Mouse (Mus musculus): ENCODE measurements around the gene Supt7l. TPM values are rescaled to one million over a fixed set of nuclear protein-coding genes. Genes with fewer than 3 reads are reported as not detected.

Gene Supt7l
- polyA plus RNA-seq, 1 experiment from 2014 or later, result 7.3 TPM

GRCm38 (mm10) chr5:31559401-31559800 is 31.8 kb upstream of the Supt7l start:
- Histone ChIP-seq H3K9ac (ENCODE audit: low read depth, low read length) (no peak overlapping the region), H3K4me1 (replicated peaks; ENCODE audit: control insufficient read depth, insufficient read depth, low read length) (no peaks in the 10 kb centered on the region; the same call in 1 of the 2 replicates), H3K4me3 (ENCODE audit: low read depth, low read length) (no peak overlapping the region), H3K9me3 (ENCODE audit: control insufficient read depth) (no peaks in the 10 kb centered on the region), H3K27ac (ENCODE audit: low read depth, low read length) (no peak overlapping the region), H3K36me3 (ENCODE audit: control insufficient read depth, insufficient read depth) (peaks cover 36% of the 10 kb centered on the region), H3K4me2 (replicated peaks; ENCODE audit: low read depth) (no peak overlapping the region), H3K27me3 (replicated peaks; ENCODE audit: control insufficient read depth, insufficient read depth, low read length) (no peaks in the 10 kb centered on the region)
- no peak for TF ChIP-seq CTCF (IDR thresholded peaks at IDR 0.05; ENCODE audit: low read depth)
- WGBS, result 48% methylated on average over 1 of the region's 1 CpGs
- no peak for ATAC-seq

GRCm38 (mm10) chr5:31535228-31535627 is 7.6 kb upstream of the Supt7l start:
- H3K4me1 ChIP-seq (replicated peaks; ENCODE audit: control insufficient read depth, insufficient read depth, low read length), result no peaks in the 10 kb centered on the region
- peak; percentile 16; the same call in 1 of the 2 replicates for TF ChIP-seq CTCF (IDR thresholded peaks at IDR 0.05; ENCODE audit: low read depth)
- no peaks in the 10 kb centered on the region for H3K27me3 ChIP-seq (replicated peaks; ENCODE audit: control insufficient read depth, insufficient read depth, low read length)
- no peak overlapping the region for H3K9ac ChIP-seq (ENCODE audit: low read depth, low read length)
- no peak overlapping the region for H3K4me2 ChIP-seq (replicated peaks; ENCODE audit: low read depth)
- WGBS, result 94% methylated on average over 2 of the region's 2 CpGs
- ATAC-seq, result no peak
- no peak overlapping the region for H3K4me3 ChIP-seq (ENCODE audit: low read depth, low read length)
- H3K9me3 ChIP-seq (ENCODE audit: control insufficient read depth), result no peaks in the 10 kb centered on the region
- H3K36me3 ChIP-seq (ENCODE audit: control insufficient read depth, insufficient read depth), result peaks cover 71% of the 10 kb centered on the region
- H3K27ac ChIP-seq (ENCODE audit: low read depth, low read length), result no peak overlapping the region

- WGBS, result 33% methylated on average over 2 of the region's 2 CpGs
Observed at GRCm38 (mm10) chr5:31528560-31528959, 953 bp upstream of the Supt7l start.

GRCm38 (mm10) chr5:31527117-31527680 is 408 bp downstream of the Supt7l start:
- peak overlapping the region; percentile 75 for H3K9ac ChIP-seq (ENCODE audit: low read depth, low read length)
- WGBS, result 2% methylated on average over 40 of the region's 40 CpGs
- peak; percentile 46 for ATAC-seq
- no peaks in the 10 kb centered on the region for H3K27me3 ChIP-seq (replicated peaks; ENCODE audit: control insufficient read depth, insufficient read depth, low read length)
- TF ChIP-seq CTCF (IDR thresholded peaks at IDR 0.05; ENCODE audit: low read depth), result no peak
- peaks cover 9% of the 10 kb centered on the region; the same call in 1 of the 2 replicates for H3K4me1 ChIP-seq (replicated peaks; ENCODE audit: control insufficient read depth, insufficient read depth, low read length)
- peak overlapping the region; percentile 70; the same call in 1 of the 2 replicates for H3K27ac ChIP-seq (ENCODE audit: low read depth, low read length)
- peak overlapping the region; percentile 90 for H3K4me2 ChIP-seq (replicated peaks; ENCODE audit: low read depth)
- no peaks in the 10 kb centered on the region for H3K9me3 ChIP-seq (ENCODE audit: control insufficient read depth)
- peak overlapping the region; percentile 96 for H3K4me3 ChIP-seq (ENCODE audit: low read depth, low read length)
- peaks cover 33% of the 10 kb centered on the region for H3K36me3 ChIP-seq (ENCODE audit: control insufficient read depth, insufficient read depth)

More at GRCm38 (mm10) chr5:31528560-31528959, 953 bp upstream of the Supt7l start:
- Histone ChIP-seq H3K4me3 (ENCODE audit: low read depth, low read length) (no peak overlapping the region), H3K9ac (ENCODE audit: low read depth, low read length) (no peak overlapping the region), H3K27ac (ENCODE audit: low read depth, low read length) (no peak overlapping the region), H3K9me3 (ENCODE audit: control insufficient read depth) (no peaks in the 10 kb centered on the region), H3K36me3 (ENCODE audit: control insufficient read depth, insufficient read depth) (peaks cover 39% of the 10 kb centered on the region), H3K4me2 (replicated peaks; ENCODE audit: low read depth) (no peak overlapping the region), H3K4me1 (replicated peaks; ENCODE audit: control insufficient read depth, insufficient read depth, low read length) (peaks cover 9% of the 10 kb centered on the region; the same call in 1 of the 2 replicates), H3K27me3 (replicated peaks; ENCODE audit: control insufficient read depth, insufficient read depth, low read length) (no peaks in the 10 kb centered on the region)
- no peak for ATAC-seq
- TF ChIP-seq CTCF (IDR thresholded peaks at IDR 0.05; ENCODE audit: low read depth), result peak; percentile 18; the same call in 1 of the 2 replicates

GRCm38 (mm10) chr5:31526354-31527116 is 1.1 kb downstream of the Supt7l start, which contains the start of gene Slc4a1ap:
Gene Slc4a1ap, plus strand, starts transcription at chr5:31526995.
- TF ChIP-seq CTCF (IDR thresholded peaks at IDR 0.05; ENCODE audit: low read depth), result no peak
- Histone ChIP-seq H3K27me3 (replicated peaks; ENCODE audit: control insufficient read depth, insufficient read depth, low read length) (no peaks in the 10 kb centered on the region), H3K36me3 (ENCODE audit: control insufficient read depth, insufficient read depth) (peaks cover 29% of the 10 kb centered on the region), H3K9me3 (ENCODE audit: control insufficient read depth) (no peaks in the 10 kb centered on the region), H3K4me2 (replicated peaks; ENCODE audit: low read depth) (peak within 1 kb of the TSS; percentile 90), H3K4me3 (ENCODE audit: low read depth, low read length) (peak within 1 kb of the TSS; percentile 96), H3K4me1 (replicated peaks; ENCODE audit: control insufficient read depth, insufficient read depth, low read length) (peaks cover 9% of the 10 kb centered on the region; the same call in 1 of the 2 replicates), H3K27ac (ENCODE audit: low read depth, low read length) (peak within 1 kb of the TSS; percentile 70), H3K9ac (ENCODE audit: low read depth, low read length) (peak within 1 kb of the TSS; percentile 75)
- 1% methylated on average over 28 of the region's 28 CpGs for WGBS
- peak; percentile 82 for ATAC-seq

- WGBS, result 86% methylated on average over 6 of the region's 6 CpGs
- H3K9me3 ChIP-seq (ENCODE audit: control insufficient read depth), result no peaks in the 10 kb centered on the region
- no peak for ATAC-seq
Observed at GRCm38 (mm10) chr5:31520556-31520955, 7.1 kb downstream of the Supt7l start.

More at GRCm38 (mm10) chr5:31520556-31520955, 7.1 kb downstream of the Supt7l start:
- H3K36me3 ChIP-seq (ENCODE audit: control insufficient read depth, insufficient read depth), result peaks cover 53% of the 10 kb centered on the region
- H3K27ac ChIP-seq (ENCODE audit: low read depth, low read length), result no peak overlapping the region
- H3K9ac ChIP-seq (ENCODE audit: low read depth, low read length), result no peak overlapping the region
- no peaks in the 10 kb centered on the region for H3K27me3 ChIP-seq (replicated peaks; ENCODE audit: control insufficient read depth, insufficient read depth, low read length)
- no peak for TF ChIP-seq CTCF (IDR thresholded peaks at IDR 0.05; ENCODE audit: low read depth)
- H3K4me2 ChIP-seq (replicated peaks; ENCODE audit: low read depth), result no peak overlapping the region
- 0 out of 2 replicates have a peak, but pooled peaks cover 2% of the 10 kb centered on the region for H3K4me1 ChIP-seq (replicated peaks; ENCODE audit: control insufficient read depth, insufficient read depth, low read length)
- no peak overlapping the region for H3K4me3 ChIP-seq (ENCODE audit: low read depth, low read length)

Measured in intestine, postnatal 0 days (tissue).